Mouse (Mus musculus) CH12.LX (cell line): ENCODE measurements at regions not wholly inside any gene's neighbourhood (a gene's known extent, or its start where the extent isn't known, plus 50 kb on each side); places are given as distances from the start of the nearest gene placed in this dataset.

Source experiments
- DNase-seq: peaks from one replicate; pipeline ENCODE4 v3.0.0-alpha.2; 2013; ENCODE audit errors: extremely low read depth
- H3K27ac ChIP-seq: 2 replicates; pipeline ENCODE4 v1.5.1; 2012; ENCODE audit warnings: low read depth, mild to moderate bottlenecking, control low read depth, moderate library complexity; ENCODE audit not compliant: insufficient read depth
- H3K27me3 ChIP-seq: replicated peaks from 2 replicates; pipeline ENCODE3; 2012; ENCODE audit warnings: inconsistent platforms
- H3K36me3 ChIP-seq, 2 experiments: replicated peaks in 1 of 2; 2 replicates each; pipeline versions ENCODE3 to v1.6.1; 2012; ENCODE audit warnings: inconsistent platforms in 1 of 2, low read length in 1 of 2, mild to moderate bottlenecking in 1 of 2, mixed read lengths in 1 of 2, moderate library complexity in 1 of 2; ENCODE audit not compliant: control insufficient read depth in 1 of 2, insufficient read depth in 1 of 2
- H3K4me1 ChIP-seq, 2 experiments: 2 replicates each; pipeline ENCODE4 v1.6.1; 2012; ENCODE audit warnings: inconsistent platforms in 1 of 2, moderate library complexity in 1 of 2; ENCODE audit not compliant: insufficient read depth in 2 of 2, control insufficient read depth in 1 of 2
- H3K4me2 ChIP-seq: 2 replicates; pipeline ENCODE4 v1.6.1; 2012; ENCODE audit warnings: low read depth, mild to moderate bottlenecking, control low read depth; ENCODE audit not compliant: poor library complexity, insufficient read depth, severe bottlenecking
- H3K4me3 ChIP-seq, 3 experiments: fragments of 150-350 bp in 1 of 3; sonication (generic) in 1 of 3; replicated peaks in 1 of 3; 2 replicates each; pipeline versions ENCODE3 to v1.5.1; 2011 to 2012; ENCODE audit warnings: low read depth in 2 of 3, low read length in 2 of 3, mild to moderate bottlenecking in 2 of 3, moderate library complexity in 2 of 3, control low read depth in 1 of 3, improper control_type of control experiment in 1 of 3, inconsistent platforms in 1 of 3, mixed read lengths in 1 of 3; ENCODE audit not compliant: poor library complexity in 1 of 3
- H3K79me2 ChIP-seq: replicated peaks from 2 replicates; pipeline ENCODE4 v1.6.1; 2012; ENCODE audit warnings: mild to moderate bottlenecking, moderate library complexity; ENCODE audit not compliant: control insufficient read depth, poor library complexity, insufficient read depth, severe bottlenecking; ENCODE audit errors: extremely low read depth
- H3K9ac ChIP-seq: 2 replicates; pipeline ENCODE4 v1.6.1; 2012; ENCODE audit warnings: low read depth, mild to moderate bottlenecking, control low read depth, moderate library complexity; ENCODE audit not compliant: insufficient read depth
- H3K9me3 ChIP-seq: replicated peaks from 2 replicates; pipeline ENCODE3; 2012; ENCODE audit warnings: low read length, inconsistent platforms, mixed read lengths
- BHLHE40 ChIP-seq: IDR thresholded peaks from 2 replicates; pipeline ENCODE4 v1.6.1; 2011; ENCODE audit warnings: mild to moderate bottlenecking, low read depth, low read length, improper control_type of control experiment
- CHD1 ChIP-seq: IDR thresholded peaks from 2 replicates; pipeline ENCODE4 v1.6.1; 2012; ENCODE audit warnings: low read depth, low read length, improper control_type of control experiment, inconsistent platforms
- CHD2 ChIP-seq: IDR thresholded peaks from 2 replicates; pipeline ENCODE4 v1.6.1; 2011; ENCODE audit warnings: low read length, improper control_type of control experiment
- CTCF ChIP-seq, 2 experiments: IDR thresholded peaks in 1 of 2; conservative IDR thresholded peaks in 1 of 2; 2 replicates each; pipeline ENCODE4 v1.5.1; 2011 to 2012; ENCODE audit warnings: low read depth in 2 of 2, low read length in 2 of 2, improper control_type of control experiment in 1 of 2, inconsistent platforms in 1 of 2, mild to moderate bottlenecking in 1 of 2, moderate library complexity in 1 of 2
- E2F4 ChIP-seq: IDR thresholded peaks from 2 replicates; pipeline ENCODE4 v1.6.1; 2011; ENCODE audit warnings: low read depth, low read length, improper control_type of control experiment; ENCODE audit not compliant: insufficient replicate concordance
- ELF1 ChIP-seq: IDR thresholded peaks from 2 replicates; pipeline ENCODE4 v1.6.1; 2014; ENCODE audit warnings: low read depth, mild to moderate bottlenecking, inconsistent platforms, low read length, improper control_type of control experiment
- EP300 ChIP-seq: IDR thresholded peaks from 2 replicates; pipeline ENCODE4 v1.6.1; 2011; ENCODE audit warnings: low read length, improper control_type of control experiment
- ETS1 ChIP-seq: conservative IDR thresholded peaks from 2 replicates; pipeline ENCODE4 v1.6.1; 2012; ENCODE audit warnings: low read depth, mild to moderate bottlenecking, inconsistent platforms, low read length, improper control_type of control experiment, moderate library complexity
- GABPA ChIP-seq: IDR thresholded peaks from 2 replicates; pipeline ENCODE4 v1.6.1; 2012; ENCODE audit warnings: low read depth, low read length, improper control_type of control experiment, inconsistent platforms; ENCODE audit not compliant: insufficient replicate concordance
- HCFC1 ChIP-seq: IDR thresholded peaks from 2 replicates; pipeline ENCODE4 v1.6.1; 2012; ENCODE audit warnings: low read depth, mild to moderate bottlenecking, inconsistent platforms, low read length, improper control_type of control experiment
- IRF4 ChIP-seq: IDR thresholded peaks from 2 replicates; pipeline ENCODE4 v1.6.1; 2014; ENCODE audit warnings: low read depth, mild to moderate bottlenecking, inconsistent platforms, low read length, improper control_type of control experiment
- JUN ChIP-seq: IDR thresholded peaks from 2 replicates; pipeline ENCODE4 v1.6.1; 2011; ENCODE audit warnings: low read depth, mild to moderate bottlenecking, low read length, improper control_type of control experiment, moderate library complexity; ENCODE audit not compliant: insufficient read depth
- JUND ChIP-seq: conservative IDR thresholded peaks from 2 replicates; pipeline ENCODE4 v1.6.1; 2011; ENCODE audit warnings: low read depth, low read length, improper control_type of control experiment
- KAT2A ChIP-seq: IDR thresholded peaks from 2 replicates; pipeline ENCODE4 v1.6.1; 2012; ENCODE audit warnings: low read length, improper control_type of control experiment, inconsistent platforms; ENCODE audit not compliant: insufficient replicate concordance
- MAFK ChIP-seq: IDR thresholded peaks from 2 replicates; pipeline ENCODE4 v1.6.1; 2011; ENCODE audit warnings: low read length, improper control_type of control experiment; ENCODE audit not compliant: insufficient replicate concordance
- MAX ChIP-seq: IDR thresholded peaks from 2 replicates; pipeline ENCODE4 v1.6.1; 2011; ENCODE audit warnings: low read length, improper control_type of control experiment
- MAZ ChIP-seq: IDR thresholded peaks from 2 replicates; pipeline ENCODE4 v1.6.1; 2012; ENCODE audit warnings: low read depth, mild to moderate bottlenecking, inconsistent platforms, low read length, improper control_type of control experiment, moderate library complexity
- MEF2A ChIP-seq: IDR thresholded peaks from 2 replicates; pipeline ENCODE4 v1.6.1; 2014; ENCODE audit warnings: low read depth, mild to moderate bottlenecking, inconsistent platforms, low read length, improper control_type of control experiment, borderline replicate concordance
- MXI1 ChIP-seq: IDR thresholded peaks from 2 replicates; pipeline ENCODE4 v1.6.1; 2011; ENCODE audit warnings: mild to moderate bottlenecking, low read depth, low read length, improper control_type of control experiment
- MYC ChIP-seq: IDR thresholded peaks from 2 replicates; pipeline ENCODE4 v1.6.1; 2011; ENCODE audit warnings: low read depth, mild to moderate bottlenecking, improper control_type of control experiment, low read length
- NELFE ChIP-seq: IDR thresholded peaks from 2 replicates; pipeline ENCODE4 v1.6.1; 2011; ENCODE audit warnings: low read depth, low read length, improper control_type of control experiment
- NRF1 ChIP-seq: IDR thresholded peaks from 2 replicates; pipeline ENCODE4 v1.6.1; 2014; ENCODE audit warnings: low read depth, mild to moderate bottlenecking, inconsistent platforms, low read length, improper control_type of control experiment, moderate library complexity
- PAX5 ChIP-seq: IDR thresholded peaks from 2 replicates; pipeline ENCODE4 v1.6.1; 2012; ENCODE audit warnings: low read length, inconsistent platforms, mixed read lengths
- POLR2A ChIP-seq: IDR thresholded peaks from 2 replicates; pipeline ENCODE4 v1.6.1; 2011; ENCODE audit warnings: low read depth, mild to moderate bottlenecking, improper control_type of control experiment, low read length
- POLR2AphosphoS2 ChIP-seq: IDR thresholded peaks from 2 replicates; pipeline ENCODE4 v1.6.1; 2011; ENCODE audit warnings: low read depth, low read length, improper control_type of control experiment
- RAD21 ChIP-seq: IDR thresholded peaks from 2 replicates; pipeline ENCODE4 v1.6.1; 2011; ENCODE audit warnings: low read depth, mild to moderate bottlenecking, low read length, improper control_type of control experiment, moderate library complexity
- RCOR1 ChIP-seq: conservative IDR thresholded peaks from 2 replicates; pipeline ENCODE4 v1.6.1; 2012; ENCODE audit warnings: low read depth, mild to moderate bottlenecking, inconsistent platforms, low read length, improper control_type of control experiment
- SIN3A ChIP-seq: IDR thresholded peaks from 2 replicates; pipeline ENCODE4 v1.6.1; 2012; ENCODE audit warnings: low read length, improper control_type of control experiment, inconsistent platforms
- SMC3 ChIP-seq: IDR thresholded peaks from 2 replicates; pipeline ENCODE4 v1.6.1; 2011; ENCODE audit warnings: low read depth, low read length, improper control_type of control experiment
- TBP ChIP-seq: conservative IDR thresholded peaks from 2 replicates; pipeline ENCODE4 v1.6.1; 2011; ENCODE audit warnings: low read depth, low read length, improper control_type of control experiment
- TCF12 ChIP-seq: IDR thresholded peaks from 2 replicates; pipeline ENCODE4 v1.6.1; 2014; ENCODE audit warnings: low read depth, mild to moderate bottlenecking, inconsistent platforms, low read length, improper control_type of control experiment
- UBTF ChIP-seq: IDR thresholded peaks from 2 replicates; pipeline ENCODE4 v1.6.1; 2012; ENCODE audit warnings: low read depth, mild to moderate bottlenecking, inconsistent platforms, low read length, improper control_type of control experiment, moderate library complexity
- USF1 ChIP-seq: IDR thresholded peaks from 2 replicates; pipeline ENCODE4 v1.6.1; 2014; ENCODE audit warnings: low read depth, mild to moderate bottlenecking, inconsistent platforms, low read length, improper control_type of control experiment
- USF2 ChIP-seq: conservative IDR thresholded peaks from 2 replicates; pipeline ENCODE4 v1.6.1; 2011; ENCODE audit warnings: low read depth, low read length, improper control_type of control experiment
- ZC3H11A ChIP-seq: IDR thresholded peaks from 2 replicates; pipeline ENCODE4 v1.6.1; 2012; ENCODE audit warnings: low read depth, mild to moderate bottlenecking, inconsistent platforms, low read length, improper control_type of control experiment
- ZKSCAN1 ChIP-seq: IDR thresholded peaks from 2 replicates; pipeline ENCODE4 v1.6.1; 2012; ENCODE audit warnings: low read depth, inconsistent platforms, low read length, improper control_type of control experiment, borderline replicate concordance
- ZMIZ1 ChIP-seq: IDR thresholded peaks from 2 replicates; pipeline ENCODE4 v1.6.1; 2012; ENCODE audit warnings: low read depth, mild to moderate bottlenecking, inconsistent platforms, low read length, improper control_type of control experiment
- ZNF384 ChIP-seq: IDR thresholded peaks from 2 replicates; pipeline ENCODE4 v1.6.1; 2012; ENCODE audit warnings: low read depth, low read length, improper control_type of control experiment, inconsistent platforms
- dilution Hi-C: fragments of 300-500 bp; cut with MboI; formaldehyde crosslinking; loops from 2 replicates; pipeline ENCODE4 v1.14.3; 2020; ENCODE audit warnings: low sequenced_read_pairs; ENCODE audit not compliant: extremely low pct_unique_long_range_greater_than_20kb, extremely low pct_ligation_motif_present
- in situ Hi-C: fragments of 300-500 bp; cut with MboI; formaldehyde crosslinking; loops from 3 replicates; pipeline ENCODE4 v1.14.3; 2019; ENCODE audit warnings: low sequenced_read_pairs, low pct_ligation_motif_present, low pct_unique_long_range_greater_than_20kb, mixed read lengths

GRCm38 (mm10) chr1:138371474-138371873, 97.9 kb downstream of the Atp6v1g3 start:
- H3K4me2 ChIP-seq = 0 out of 2 replicates have a peak overlapping the region, but pooled peaks have one; percentile 36
- H3K4me1 ChIP-seq = peaks cover 4 to 18% of the 10 kb centered on the region in 2 experiments; a peak in 3 of 4 replicates
- no peak overlapping the region for H3K27ac ChIP-seq
- DNase-seq = peak; percentile 15
- no peaks in the 10 kb centered on the region for H3K9me3 ChIP-seq
- no peak overlapping the region for H3K9ac ChIP-seq
- H3K36me3 ChIP-seq = no peaks in the 10 kb centered on the region
- in situ Hi-C loops (no loop called here), dilution Hi-C loops (no loop called here)
- H3K27me3 ChIP-seq = no peaks in the 10 kb centered on the region
- no peak for TF ChIP-seq SMC3
- TF ChIP-seq ZKSCAN1 = no peak
- TF ChIP-seq KAT2A = no peak
- no peak for TF ChIP-seq USF1
- no peak for TF ChIP-seq NRF1
- TF ChIP-seq TBP = no peak
- no peak for TF ChIP-seq MXI1
- TF ChIP-seq POLR2A = no peak
- no peak for TF ChIP-seq MAZ
- TF ChIP-seq MAFK = peak; percentile 36; the same call in 1 of the 2 replicates
- peak; percentile 66; the same call in 1 of the 2 replicates for TF ChIP-seq RCOR1
- no peak for TF ChIP-seq GABPA
- TF ChIP-seq ZMIZ1 = no peak
- no peak for TF ChIP-seq SIN3A
- peak; percentile 97 for TF ChIP-seq EP300
- no peak for TF ChIP-seq PAX5
- no peak for TF ChIP-seq CHD1
- no peak for TF ChIP-seq USF2
- TF ChIP-seq ELF1 = no peak
- TF ChIP-seq E2F4 = no peak
- no peak for TF ChIP-seq RAD21
- peak; percentile 59; the same call in 1 of the 2 replicates for TF ChIP-seq BHLHE40
- peak; percentile 80 for TF ChIP-seq JUN
- peak; percentile 51; the same call in 1 of the 2 replicates for TF ChIP-seq CHD2
- no peak for TF ChIP-seq UBTF
- no peak for TF ChIP-seq POLR2AphosphoS2
- no peak for TF ChIP-seq HCFC1
- TF ChIP-seq TCF12 = peak; percentile 77
- 0 out of 2 replicates have a peak, but pooled peaks have one; percentile 26 for TF ChIP-seq MEF2A
- 0 out of 2 replicates have a peak, but pooled peaks have one; percentile 30 for TF ChIP-seq MYC
- TF ChIP-seq JUND = peak; percentile 90
- TF ChIP-seq IRF4 = peak; percentile 95
- TF ChIP-seq CTCF (conservative IDR thresholded peaks at IDR 0.05 in 1 of 2, IDR thresholded peaks at IDR 0.05 in 1 of 2; ENCODE audit: low read depth in 2 of 2, low read length in 2 of 2) = no peak
- TF ChIP-seq ZNF384 = no peak
- no peak for TF ChIP-seq ZC3H11A
- no peak for TF ChIP-seq NELFE
- no peak for TF ChIP-seq MAX
- no peak for TF ChIP-seq ETS1
- no peak overlapping the region for H3K4me3 ChIP-seq
- H3K79me2 ChIP-seq = no peaks in the 10 kb centered on the region
